Mouse (Mus musculus): ENCODE measurements around the gene Vamp8. TPM values are rescaled to one million over a fixed set of nuclear protein-coding genes. Genes with fewer than 3 reads are reported as not detected.

The Vamp8 gene
- polyA plus RNA-seq, 1 experiment = 25.6 TPM

GRCm38 (mm10) chr6:72410003-72410402 lies 19.5 kb upstream of the Vamp8 start:
- Histone ChIP-seq H3K9me3 (replicated peaks; ENCODE audit: control insufficient read depth, insufficient read depth, low read length, poor library complexity, severe bottlenecking) (no peaks in the 10 kb centered on the region), H3K36me3 (ENCODE audit: control insufficient read depth, insufficient read depth, low read length, poor library complexity, severe bottlenecking) (no peaks in the 10 kb centered on the region), H3K27me3 (ENCODE audit: control insufficient read depth, insufficient read depth, low read length, poor library complexity, severe bottlenecking) (no peaks in the 10 kb centered on the region), H3K9ac (ENCODE audit: low read depth, poor library complexity, severe bottlenecking) (no peak overlapping the region), H3K4me3 (ENCODE audit: low read depth, low read length) (no peak overlapping the region), H3K27ac (ENCODE audit: insufficient read depth, low read length) (no peak overlapping the region), H3K4me1 (ENCODE audit: control insufficient read depth, insufficient read depth, low read length) (no peaks in the 10 kb centered on the region)
- TF ChIP-seq EP300 (IDR thresholded peaks at IDR 0.05; ENCODE audit: insufficient read depth, low read depth, low read length) = no peak
- TF ChIP-seq CTCF (IDR thresholded peaks at IDR 0.05; ENCODE audit: low read depth, low read length) = peak; percentile 55

GRCm38 (mm10) chr6:72409567-72409966 lies 19.1 kb upstream of the Vamp8 start:
- TF ChIP-seq CTCF (IDR thresholded peaks at IDR 0.05; ENCODE audit: low read depth, low read length) = peak; percentile 29
- no peak for TF ChIP-seq POLR2A (IDR thresholded peaks at IDR 0.05; ENCODE audit: insufficient read depth, low read length)
- TF ChIP-seq EP300 (IDR thresholded peaks at IDR 0.05; ENCODE audit: insufficient read depth, low read depth, low read length) = no peak
- no peak overlapping the region for H3K4me3 ChIP-seq (ENCODE audit: low read depth, low read length)
- H3K9me3 ChIP-seq (replicated peaks; ENCODE audit: control insufficient read depth, insufficient read depth, low read length, poor library complexity, severe bottlenecking) = no peaks in the 10 kb centered on the region
- H3K36me3 ChIP-seq (ENCODE audit: control insufficient read depth, insufficient read depth, low read length, poor library complexity, severe bottlenecking) = no peaks in the 10 kb centered on the region
- no peak overlapping the region for H3K9ac ChIP-seq (ENCODE audit: low read depth, poor library complexity, severe bottlenecking)
- no peaks in the 10 kb centered on the region for H3K27me3 ChIP-seq (ENCODE audit: control insufficient read depth, insufficient read depth, low read length, poor library complexity, severe bottlenecking)
- H3K27ac ChIP-seq (ENCODE audit: insufficient read depth, low read length) = no peak overlapping the region
- no peaks in the 10 kb centered on the region for H3K4me1 ChIP-seq (ENCODE audit: control insufficient read depth, insufficient read depth, low read length)

DNA sequence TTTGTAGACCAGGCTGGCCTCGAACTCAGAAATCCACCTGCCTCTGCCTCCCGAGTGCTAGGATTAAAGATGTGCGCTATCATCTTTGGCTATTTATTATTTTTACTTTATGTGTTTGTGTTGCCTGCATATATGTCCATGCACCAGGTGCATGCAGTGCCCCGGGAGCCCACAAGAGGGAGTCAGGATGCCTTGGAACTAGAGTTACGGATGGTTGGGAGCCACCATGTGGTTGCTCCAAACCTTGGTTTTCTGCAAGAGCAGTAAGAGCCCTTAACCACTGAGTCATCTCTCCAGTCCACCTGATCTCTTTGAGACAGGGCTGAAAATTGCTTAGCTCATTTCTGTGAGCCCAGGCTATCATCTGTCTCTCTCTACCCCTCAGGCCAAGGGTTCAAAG lies 16.6 kb upstream of the Vamp8 start:
- H3K4me3 ChIP-seq (ENCODE audit: low read depth, low read length) = no peak overlapping the region
- no peak overlapping the region for H3K27ac ChIP-seq (ENCODE audit: insufficient read depth, low read length)
- H3K27me3 ChIP-seq (ENCODE audit: control insufficient read depth, insufficient read depth, low read length, poor library complexity, severe bottlenecking) = no peaks in the 10 kb centered on the region
- H3K9ac ChIP-seq (ENCODE audit: low read depth, poor library complexity, severe bottlenecking) = no peak overlapping the region
- no peaks in the 10 kb centered on the region for H3K4me1 ChIP-seq (ENCODE audit: control insufficient read depth, insufficient read depth, low read length)
- no peaks in the 10 kb centered on the region for H3K36me3 ChIP-seq (ENCODE audit: control insufficient read depth, insufficient read depth, low read length, poor library complexity, severe bottlenecking)
- TF ChIP-seq CTCF (IDR thresholded peaks at IDR 0.05; ENCODE audit: low read depth, low read length) (peak; percentile 100), EP300 (IDR thresholded peaks at IDR 0.05; ENCODE audit: insufficient read depth, low read depth, low read length) (no peak), POLR2A (IDR thresholded peaks at IDR 0.05; ENCODE audit: insufficient read depth, low read length) (no peak)
- no peaks in the 10 kb centered on the region for H3K9me3 ChIP-seq (replicated peaks; ENCODE audit: control insufficient read depth, insufficient read depth, low read length, poor library complexity, severe bottlenecking)

GRCm38 (mm10) chr6:72405356-72405755 lies 14.9 kb upstream of the Vamp8 start:
- H3K27me3 ChIP-seq (ENCODE audit: control insufficient read depth, insufficient read depth, low read length, poor library complexity, severe bottlenecking) = no peaks in the 10 kb centered on the region
- H3K9ac ChIP-seq (ENCODE audit: low read depth, poor library complexity, severe bottlenecking) = no peak overlapping the region
- H3K27ac ChIP-seq (ENCODE audit: insufficient read depth, low read length) = no peak overlapping the region
- TF ChIP-seq POLR2A (IDR thresholded peaks at IDR 0.05; ENCODE audit: insufficient read depth, low read length) (no peak), CTCF (IDR thresholded peaks at IDR 0.05; ENCODE audit: low read depth, low read length) (no peak), EP300 (IDR thresholded peaks at IDR 0.05; ENCODE audit: insufficient read depth, low read depth, low read length) (no peak)
- H3K4me1 ChIP-seq (ENCODE audit: control insufficient read depth, insufficient read depth, low read length) = no peaks in the 10 kb centered on the region
- no peaks in the 10 kb centered on the region for H3K36me3 ChIP-seq (ENCODE audit: control insufficient read depth, insufficient read depth, low read length, poor library complexity, severe bottlenecking)
- H3K4me3 ChIP-seq (ENCODE audit: low read depth, low read length) = no peak overlapping the region
- H3K9me3 ChIP-seq (replicated peaks; ENCODE audit: control insufficient read depth, insufficient read depth, low read length, poor library complexity, severe bottlenecking) = no peaks in the 10 kb centered on the region

- H3K27me3 ChIP-seq (ENCODE audit: control insufficient read depth, insufficient read depth, low read length, poor library complexity, severe bottlenecking) = no peaks in the 10 kb centered on the region
- no peaks in the 10 kb centered on the region for H3K36me3 ChIP-seq (ENCODE audit: control insufficient read depth, insufficient read depth, low read length, poor library complexity, severe bottlenecking)
- no peaks in the 10 kb centered on the region for H3K9me3 ChIP-seq (replicated peaks; ENCODE audit: control insufficient read depth, insufficient read depth, low read length, poor library complexity, severe bottlenecking)
- no peak overlapping the region for H3K9ac ChIP-seq (ENCODE audit: low read depth, poor library complexity, severe bottlenecking)
- TF ChIP-seq CTCF (IDR thresholded peaks at IDR 0.05; ENCODE audit: low read depth, low read length) (peak; percentile 73), POLR2A (IDR thresholded peaks at IDR 0.05; ENCODE audit: insufficient read depth, low read length) (no peak)
- H3K27ac ChIP-seq (ENCODE audit: insufficient read depth, low read length) = no peak overlapping the region
- H3K4me1 ChIP-seq (ENCODE audit: control insufficient read depth, insufficient read depth, low read length) = no peaks in the 10 kb centered on the region
- H3K4me3 ChIP-seq (ENCODE audit: low read depth, low read length) = no peak overlapping the region
Measured at GRCm38 (mm10) chr6:72401875-72402274, 11.4 kb upstream of the Vamp8 start.

DNA sequence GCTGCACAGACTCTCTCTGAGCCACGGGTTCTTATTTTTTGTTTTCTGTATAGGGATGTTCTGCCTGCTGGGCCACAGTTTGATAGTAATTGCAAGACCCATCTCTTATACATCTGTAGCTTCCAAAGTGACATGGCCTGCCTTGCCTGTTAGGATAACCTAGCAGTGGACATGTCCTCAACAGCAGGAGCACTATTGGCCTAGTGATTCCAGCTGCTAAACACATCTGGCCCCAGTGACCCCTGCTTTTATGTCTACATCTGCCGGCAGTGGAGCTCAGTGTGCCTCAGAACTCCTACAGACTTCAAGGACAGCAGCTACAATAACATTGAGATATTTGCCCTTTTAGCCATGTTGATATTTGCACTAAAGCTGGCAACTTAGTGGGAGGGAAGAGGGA lies 9.5 kb upstream of the Vamp8 start:
- Histone ChIP-seq H3K27ac (ENCODE audit: insufficient read depth, low read length) (no peak overlapping the region), H3K36me3 (ENCODE audit: control insufficient read depth, insufficient read depth, low read length, poor library complexity, severe bottlenecking) (no peaks in the 10 kb centered on the region), H3K4me1 (ENCODE audit: control insufficient read depth, insufficient read depth, low read length) (no peaks in the 10 kb centered on the region), H3K27me3 (ENCODE audit: control insufficient read depth, insufficient read depth, low read length, poor library complexity, severe bottlenecking) (no peaks in the 10 kb centered on the region), H3K9me3 (replicated peaks; ENCODE audit: control insufficient read depth, insufficient read depth, low read length, poor library complexity, severe bottlenecking) (no peaks in the 10 kb centered on the region), H3K4me3 (ENCODE audit: low read depth, low read length) (no peak overlapping the region), H3K9ac (ENCODE audit: low read depth, poor library complexity, severe bottlenecking) (no peak overlapping the region)
- no peak for TF ChIP-seq CTCF (IDR thresholded peaks at IDR 0.05; ENCODE audit: low read depth, low read length)
- TF ChIP-seq POLR2A (IDR thresholded peaks at IDR 0.05; ENCODE audit: insufficient read depth, low read length) = no peak
- no peak for TF ChIP-seq EP300 (IDR thresholded peaks at IDR 0.05; ENCODE audit: insufficient read depth, low read depth, low read length)

Data from ES-Bruce4 (cell line).